24 mouse cellular contexts compared by ENCODE assay signal in the genomic region with DNA sequence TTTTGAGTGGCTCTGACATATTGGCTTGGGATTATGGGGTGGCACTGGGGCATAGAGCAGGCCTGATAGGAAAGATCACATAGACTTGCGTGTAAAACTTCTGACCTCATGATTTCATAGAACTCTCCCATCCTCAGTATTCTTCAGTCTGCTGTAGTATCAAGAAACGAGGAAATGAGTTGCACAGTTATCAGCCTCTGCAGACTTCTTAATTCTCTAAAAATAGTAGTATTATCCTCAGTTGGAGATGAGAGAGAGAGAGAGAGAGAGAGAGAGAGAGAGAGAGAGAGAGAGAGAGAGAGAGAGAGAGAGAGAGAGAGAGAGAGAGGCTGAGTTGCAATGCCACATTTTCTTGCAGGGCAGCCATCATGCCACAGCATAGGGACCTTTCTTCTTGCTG.
"Had no signal": no experiment of that assay in that cellular context is flagged by ENCODE, and none has a peak within 500 bp of the region (broad histone marks: within the 10 kb centered on the region; RNA-seq: fewer than 3 reads in every experiment).

No protein-coding gene starts in this region.

- ATAC-seq: hindbrain, postnatal 0 days; intestine, embryonic 16.5 days; liver, embryonic 12.5 days had no signal

- H3K9me3 ChIP-seq: heart, embryonic 10.5 days; heart, embryonic 12.5 days; hindbrain, embryonic 13.5 days; hindbrain, embryonic 15.5 days; kidney, embryonic 15.5 days; limb, embryonic 13.5 days; limb, embryonic 15.5 days; liver, embryonic 12.5 days had no signal

- H3K27me3 ChIP-seq: heart, embryonic 12.5 days; hindbrain, embryonic 13.5 days; hindbrain, embryonic 15.5 days; kidney, embryonic 15.5 days; limb, embryonic 13.5 days; limb, embryonic 15.5 days; liver, embryonic 12.5 days had no signal

- H3K4me1 ChIP-seq: heart, embryonic 10.5 days; heart, embryonic 12.5 days; hindbrain, embryonic 13.5 days; hindbrain, embryonic 15.5 days; kidney, embryonic 15.5 days; limb, embryonic 13.5 days; limb, embryonic 15.5 days; liver, embryonic 12.5 days had no signal

- H3K36me3 ChIP-seq: heart, embryonic 10.5 days; heart, embryonic 12.5 days; hindbrain, embryonic 13.5 days; hindbrain, embryonic 15.5 days; kidney, embryonic 15.5 days; limb, embryonic 13.5 days; limb, embryonic 15.5 days; liver, embryonic 12.5 days had no signal

- H3K9ac ChIP-seq: heart, embryonic 12.5 days; hindbrain, embryonic 13.5 days; hindbrain, embryonic 15.5 days; kidney, embryonic 15.5 days; limb, embryonic 13.5 days; limb, embryonic 15.5 days; liver, embryonic 12.5 days had no signal

- H3K4me2 ChIP-seq: heart, embryonic 12.5 days; hindbrain, embryonic 13.5 days; hindbrain, embryonic 15.5 days; kidney, embryonic 15.5 days; limb, embryonic 13.5 days; limb, embryonic 15.5 days; liver, embryonic 12.5 days had no signal

- H3K4me3 ChIP-seq: gastrocnemius, adult 2 months; heart, embryonic 10.5 days; heart, embryonic 12.5 days; hindbrain, embryonic 13.5 days; hindbrain, embryonic 15.5 days; kidney, embryonic 15.5 days; limb, embryonic 13.5 days; limb, embryonic 15.5 days; liver, embryonic 12.5 days had no signal

- DNase-seq: gastrocnemius, adult 2 months; gastrocnemius, postnatal 10 days; gastrocnemius, postnatal 25 days; heart, adult 18-20 months; heart, postnatal 10 days; kidney, adult 11 months; kidney, adult 2 months; kidney, adult 9 months; kidney, postnatal 14 days; kidney, postnatal 36 days; layer of hippocampus, adult 9-11 months; layer of hippocampus, postnatal 36 days; left cerebral cortex, postnatal 4 days had no signal

- H3K27ac ChIP-seq: gastrocnemius, adult 2 months; heart, embryonic 10.5 days; hindbrain, embryonic 13.5 days; hindbrain, embryonic 15.5 days; hindbrain, postnatal 0 days; kidney, embryonic 15.5 days; kidney, postnatal 0 days; limb, embryonic 13.5 days; limb, embryonic 15.5 days; liver, embryonic 12.5 days had no signal
